Mouse (Mus musculus): ENCODE results near the gene Gfpt2. TPM values are rescaled to one million over a fixed set of nuclear protein-coding genes. Genes with fewer than 3 reads are reported as not detected.

Gfpt2 gene
- total and polyA plus RNA-seq, 2 experiments, result 0.20 to 0.28 TPM

DNA sequence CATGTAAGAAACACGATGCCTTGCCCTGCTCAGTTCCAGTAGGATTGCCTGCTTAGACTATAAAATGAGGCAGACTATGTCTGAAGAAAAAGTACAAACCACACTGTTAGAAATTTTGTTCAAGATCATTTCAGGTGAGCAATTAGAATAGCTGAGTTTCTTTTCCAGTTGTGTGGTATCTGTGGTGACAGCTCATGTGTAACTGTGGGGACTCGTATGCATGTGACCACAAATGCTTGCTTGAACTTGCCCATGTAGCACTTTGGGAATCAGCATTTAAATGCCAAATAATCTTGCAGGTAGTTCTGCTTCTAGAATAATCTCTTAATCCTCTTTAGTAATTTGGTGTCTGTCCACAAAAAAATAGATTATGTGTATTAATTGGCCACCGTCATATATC, 89.4 kb downstream of the Gfpt2 start:
- Histone ChIP-seq H3K9ac (ENCODE audit: low read depth, low read length) (no peak overlapping the region), H3K27ac (replicated peaks; ENCODE audit: insufficient read depth, low read depth, low read length) (no peak overlapping the region), H3K27me3 (ENCODE audit: control insufficient read depth, insufficient read depth, low read length) (no peaks in the 10 kb centered on the region), H3K4me3 (ENCODE audit: insufficient read depth, low read depth, low read length) (no peak overlapping the region), H3K36me3 (ENCODE audit: control insufficient read depth, insufficient read depth, low read length) (peaks cover 58% of the 10 kb centered on the region), H3K79me2 (ENCODE audit: control insufficient read depth, insufficient read depth, low read length) (no peaks in the 10 kb centered on the region), H3K4me1 (ENCODE audit: control insufficient read depth, insufficient read depth, low read length) (no peaks in the 10 kb centered on the region)
- 93% methylated on average over 3 of the region's 3 CpGs for WGBS
- DNase-seq (ENCODE audit: extremely low read depth, low read depth, low spot score), result no peak
- TF ChIP-seq CTCF (IDR thresholded peaks at IDR 0.05; ENCODE audit: low read depth, low read length) (no peak), POLR2A (IDR thresholded peaks at IDR 0.05; ENCODE audit: extremely low read depth, insufficient read depth, low read length) (no peak)

Other genes with a start within 250 kb of the Gfpt2 start
- gene Olfr1380, start 237.3 kb upstream of the Gfpt2 start, total RNA-seq (2014; rRNA removed), result not detected in 2 replicates
- gene Olfr1380, start 237.3 kb upstream of the Gfpt2 start, polyA plus RNA-seq (2012; rRNA removed), result not detected in 2 replicates
- 7.8 and 13.6 TPM in 2 replicates for gene Flt4, start 184.9 kb upstream of the Gfpt2 start, total RNA-seq (2014; rRNA removed)
- gene Flt4, start 184.9 kb upstream of the Gfpt2 start, polyA plus RNA-seq (2012; rRNA removed), result 7.5 and 9.8 TPM in 2 replicates
- not detected in 2 replicates for gene Scgb3a1, start 130.6 kb upstream of the Gfpt2 start, total RNA-seq (2014; rRNA removed)
- gene Scgb3a1, start 130.6 kb upstream of the Gfpt2 start, polyA plus RNA-seq (2012; rRNA removed), result 0.22 TPM in 1 of 2 replicates, not detected in the other
- 20.7 and 22.8 TPM in 2 replicates for gene Cnot6, start 81.5 kb upstream of the Gfpt2 start, total RNA-seq (2014; rRNA removed)
- 6.0 and 6.4 TPM in 2 replicates for gene Cnot6, start 81.5 kb upstream of the Gfpt2 start, polyA plus RNA-seq (2012; rRNA removed)
- 25.9 and 30.9 TPM in 2 replicates for gene Mapk9, start 52.6 kb downstream of the Gfpt2 start, total RNA-seq (2014; rRNA removed)
- gene Mapk9, start 52.6 kb downstream of the Gfpt2 start, polyA plus RNA-seq (2012; rRNA removed), result 15.6 and 16.2 TPM in 2 replicates
- not detected in 2 replicates for gene Rasgef1c, start 107.7 kb downstream of the Gfpt2 start, total RNA-seq (2014; rRNA removed)
- not detected in 2 replicates for gene Rasgef1c, start 107.7 kb downstream of the Gfpt2 start, polyA plus RNA-seq (2012; rRNA removed)
- gene Rnf130, start 231.2 kb downstream of the Gfpt2 start, total RNA-seq (2014; rRNA removed), result 98.3 and 111 TPM in 2 replicates
- 66.7 and 74.0 TPM in 2 replicates for gene Rnf130, start 231.2 kb downstream of the Gfpt2 start, polyA plus RNA-seq (2012; rRNA removed)